Mouse (Mus musculus): ENCODE results near the gene Nudt15. TPM values are rescaled to one million over a fixed set of nuclear protein-coding genes. Genes with fewer than 3 reads are reported as not detected.

Gene Nudt15
- 7.7 and 8.9 TPM in 2 replicates for polyA plus RNA-seq (2015; fragmentation: Nextera tagmentation; extraction: Ambion mirVana)

DNA sequence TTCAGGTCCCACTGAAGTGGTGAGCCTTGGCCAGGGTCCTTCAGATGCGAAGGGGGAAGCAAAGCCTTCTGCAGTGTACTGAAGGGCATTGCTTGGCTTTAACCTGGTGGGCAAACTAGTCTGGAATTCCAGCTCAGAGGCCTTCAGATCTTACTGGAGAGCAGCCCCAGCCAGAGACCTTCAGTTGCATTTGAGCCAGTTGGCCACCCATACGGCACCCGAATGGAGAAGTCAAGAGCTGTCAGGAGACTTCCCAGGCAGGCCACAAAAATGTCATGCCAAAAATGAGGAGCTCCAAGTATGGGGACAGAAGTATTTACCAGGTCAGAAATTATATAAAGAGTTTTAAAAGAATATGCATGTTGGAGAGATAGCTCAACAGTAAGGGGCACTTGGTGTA is at the start of gene Nudt15:
Nudt15 (minus strand) TSS at position 192 of the 400 bp plus-strand sequence.

DNA sequence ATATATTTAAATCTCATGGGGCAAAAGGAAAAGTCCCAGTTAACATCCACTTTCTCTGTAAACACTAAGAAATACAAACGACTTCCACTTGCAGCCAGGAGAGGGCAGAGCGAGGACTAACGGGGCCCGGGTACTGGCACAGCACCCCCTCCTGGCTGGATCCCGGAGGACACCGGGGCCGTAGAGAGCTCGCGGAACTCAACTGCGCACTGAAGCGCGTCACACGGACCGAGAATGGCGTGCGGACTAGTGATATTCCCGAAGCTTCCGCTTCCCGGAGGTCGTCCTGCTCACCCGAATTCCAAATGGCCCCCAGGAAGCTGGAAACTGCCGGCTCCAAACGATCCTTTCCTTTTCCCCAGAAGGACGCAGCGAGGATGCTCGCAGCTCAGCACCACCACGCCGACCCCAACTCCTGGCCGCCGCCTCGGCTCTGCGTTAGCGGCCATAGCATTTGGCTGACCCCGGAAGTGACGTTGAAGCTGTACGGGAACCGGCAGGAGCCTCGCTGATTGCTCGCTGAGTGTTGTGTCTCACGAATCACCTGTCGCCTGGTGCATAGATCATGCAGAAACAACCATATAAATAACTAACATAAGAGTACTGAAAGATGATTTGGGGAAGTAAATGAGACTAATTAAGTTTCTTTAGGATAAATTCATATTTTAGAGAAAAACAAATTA is 23.1 kb downstream of the Nudt15 start, which contains the start of gene Sucla2:
Sucla2 (plus strand) TSS at position 554 of the 683 bp plus-strand sequence.

DNA sequence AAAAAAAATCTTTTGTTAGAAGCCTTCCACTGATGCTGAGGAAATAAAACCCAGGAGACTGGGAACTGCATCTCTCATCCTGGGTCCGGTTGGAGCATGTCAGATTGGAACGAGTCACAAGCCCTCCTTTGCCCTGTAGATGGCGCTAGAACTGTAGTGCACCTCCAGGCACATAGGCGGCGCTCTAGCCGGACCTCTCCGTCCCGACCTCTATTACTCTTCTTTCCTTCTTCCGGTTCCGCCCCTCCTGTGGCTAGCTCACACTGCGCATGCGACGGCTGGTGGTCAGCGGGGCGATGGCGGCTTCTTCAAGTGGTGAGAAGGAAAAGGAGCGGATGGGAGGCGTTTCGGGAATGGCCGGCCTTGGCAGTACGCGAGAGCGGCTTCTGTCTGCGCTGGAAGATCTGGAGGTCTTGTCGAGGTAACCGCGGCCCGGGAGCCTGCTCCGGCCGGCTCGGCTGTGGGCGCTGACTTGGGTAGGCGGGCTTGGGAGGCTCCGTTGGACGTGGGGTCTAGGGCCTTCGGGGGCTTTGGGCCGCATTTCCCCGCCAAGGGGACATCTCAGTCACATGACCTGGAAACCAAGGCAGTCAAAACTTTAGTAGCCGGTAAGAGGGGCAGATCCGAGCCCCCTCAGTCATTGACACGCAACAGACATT is 38.1 kb downstream of the Nudt15 start, which contains the start of gene Med4:
Med4 (plus strand) TSS at position 261 of the 659 bp plus-strand sequence.

Other genes starting within 250 kb of the Nudt15 start
- 22.8 and 24.6 TPM in 2 replicates for gene Rb1, start 222.4 kb downstream of the Nudt15 start, polyA plus RNA-seq (2015; fragmentation: Nextera tagmentation; extraction: Ambion mirVana)
- 1,090 and 1,198 TPM in 2 replicates for gene Itm2b, start 163.0 kb downstream of the Nudt15 start, polyA plus RNA-seq (2015; fragmentation: Nextera tagmentation; extraction: Ambion mirVana)
- 57.9 and 65.7 TPM in 2 replicates for gene Med4, start 38.2 kb downstream of the Nudt15 start, polyA plus RNA-seq (2015; fragmentation: Nextera tagmentation; extraction: Ambion mirVana)
- gene Sucla2, start 22.9 kb downstream of the Nudt15 start, polyA plus RNA-seq (2015; fragmentation: Nextera tagmentation; extraction: Ambion mirVana), result 150 and 163 TPM in 2 replicates
- not detected in 2 replicates for gene Gm21750, start 113.0 kb upstream of the Nudt15 start, polyA plus RNA-seq (2015; fragmentation: Nextera tagmentation; extraction: Ambion mirVana)